12 mouse cellular contexts compared by ENCODE assay signal in the genomic region with DNA sequence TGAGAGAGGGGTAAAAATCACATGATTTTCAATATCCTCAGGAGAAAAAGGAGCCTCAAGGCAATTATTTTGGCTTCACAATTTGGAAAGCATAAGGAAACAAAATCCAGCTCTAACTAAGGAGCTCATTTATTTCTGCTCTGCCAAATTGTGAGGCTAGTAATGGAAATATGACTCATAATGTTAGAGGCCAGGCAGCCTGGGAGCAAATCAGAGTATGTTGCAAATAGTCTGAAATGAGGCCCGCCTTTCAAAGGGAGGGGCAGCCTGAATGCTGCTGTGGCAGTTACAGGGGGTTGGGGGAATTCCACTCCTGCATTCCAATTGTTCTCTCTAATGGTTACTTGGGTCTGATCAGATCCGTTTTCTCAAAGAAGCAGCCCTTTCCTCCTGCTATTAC. TPM values are rescaled to one million over a fixed set of nuclear protein-coding genes. Genes with fewer than 3 reads are reported as not detected.
A peak's percentile ranks its signal among the peaks of the same experiment; 100 is the strongest.
DNase-seq lines count a peak whose midpoint lies in the region; TF ChIP-seq lines count a peak whose summit lies in the region.
"Had no signal": no experiment of that assay in that cellular context is flagged by ENCODE, and none has a peak within 500 bp of the region (broad histone marks: within the 10 kb centered on the region; RNA-seq: fewer than 3 reads in every experiment).

No protein-coding gene starts in this region.

- 66% methylated on average over 2 of the region's 2 CpGs for WGBS in forebrain, embryonic 10.5 days
- WGBS in thymus, adult 2 months = 91% methylated on average over 2 of the region's 2 CpGs

- H3K4me3 ChIP-seq in forebrain, embryonic 10.5 days = no peak overlapping the region
- no peak overlapping the region for H3K4me3 ChIP-seq in thymus, adult 2 months (ENCODE audit: control insufficient read depth, insufficient read depth, low read length)
- H3K4me3 ChIP-seq: erythroblast, embryonic 14.5 days; hindbrain, embryonic 15.5 days had no signal

- TF ChIP-seq CTCF in thymus, adult 2 months (IDR thresholded peaks at IDR 0.05; ENCODE audit: borderline replicate concordance, control insufficient read depth, extremely low read depth, insufficient read depth, low read length, poor library complexity) = no peak

- H3K27ac ChIP-seq in forebrain, embryonic 10.5 days = no peak overlapping the region
- H3K27ac ChIP-seq in thymus, adult 2 months (ENCODE audit: control insufficient read depth, insufficient read depth, low read length) = no peak overlapping the region
- H3K27ac ChIP-seq: hindbrain, embryonic 15.5 days had no signal

- H3K27me3 ChIP-seq in forebrain, embryonic 10.5 days (ENCODE audit: poor library complexity, severe bottlenecking) = peaks cover 37% of the 10 kb centered on the region
- H3K27me3 ChIP-seq in thymus, adult 2 months (ENCODE audit: control insufficient read depth, insufficient read depth, low read length) = no peaks in the 10 kb centered on the region
- H3K27me3 ChIP-seq: hindbrain, embryonic 15.5 days had no signal

- DNase-seq in gastrocnemius, adult 18-20 months (ENCODE audit: low spot score) = peak; percentile 34
- no peak for DNase-seq in gastrocnemius, postnatal 10 days
- DNase-seq in 3T3-L1 (ENCODE audit: low read depth, low spot score) (peak; percentile 92), adipocyte (ENCODE audit: low spot score) (peak; percentile 74)
- peak; percentile 25 for DNase-seq in heart, postnatal 4 days
- no peak for DNase-seq in forebrain, embryonic 10.5 days (ENCODE audit: extremely low spot score, low spot score)
- no peak for DNase-seq in thymus, adult 2 months
- DNase-seq in retina, postnatal 1 day = no peak
- DNase-seq: cerebellum, adult 9-11 months; liver, postnatal 0 days had no signal

- H3K36me3 ChIP-seq in forebrain, embryonic 10.5 days (replicated peaks) = no peaks in the 10 kb centered on the region
- no peaks in the 10 kb centered on the region for H3K36me3 ChIP-seq in thymus, adult 2 months (ENCODE audit: control insufficient read depth, insufficient read depth, low read length)
- H3K36me3 ChIP-seq: hindbrain, embryonic 15.5 days had no signal

- H3K4me1 ChIP-seq in forebrain, embryonic 10.5 days = no peaks in the 10 kb centered on the region
- H3K4me1 ChIP-seq in thymus, adult 2 months (replicated peaks; ENCODE audit: control insufficient read depth, insufficient read depth, low read length) = no peaks in the 10 kb centered on the region
- H3K4me1 ChIP-seq: hindbrain, embryonic 15.5 days had no signal

- no peaks in the 10 kb centered on the region for H3K9me3 ChIP-seq in forebrain, embryonic 10.5 days
- H3K9me3 ChIP-seq: hindbrain, embryonic 15.5 days had no signal

- no peak for TF ChIP-seq POLR2A in thymus, adult 2 months (IDR thresholded peaks at IDR 0.05; ENCODE audit: control insufficient read depth, extremely low read depth, insufficient read depth, low read length, poor library complexity)

RNA-seq across cellular contexts. Expression of gene Uprt, which starts 20.9 kb away (rescaled TPM):
- 10 to 100 TPM; 10.2 to 11.1 TPM for total RNA-seq in gastrocnemius, adult 18-20 months (2021)
- 10 to 100 TPM; 13.6 to 13.7 TPM for total RNA-seq in gastrocnemius, postnatal 10 days (2021)
- 10 to 100 TPM in 1 of 2 experiments, 1 to 10 TPM in 1; 9.2 to 10.3 TPM for total RNA-seq in heart, postnatal 4 days (2021)
- 1.3 and 1.6 TPM in 2 replicates for polyA plus RNA-seq in forebrain, embryonic 10.5 days (2016; fragmentation: Nextera tagmentation; extraction: Ambion mirVana)
- polyA plus RNA-seq in thymus, adult 2 months (2012; rRNA removed) = 4.8 and 5.0 TPM in 2 replicates
- polyA plus RNA-seq: erythroblast, embryonic 14.5 days had no signal

RNA-seq across cellular contexts. Expression of gene Abcb7, which starts 48.1 kb away (rescaled TPM):
- 10 to 100 TPM; 40.3 to 41.7 TPM for total RNA-seq in gastrocnemius, adult 18-20 months (2021)
- 10 to 100 TPM; 28.1 to 35.7 TPM for total RNA-seq in gastrocnemius, postnatal 10 days (2021)
- 10 to 100 TPM; 29.4 to 29.5 TPM for total RNA-seq in heart, postnatal 4 days (2021)
- polyA plus RNA-seq in forebrain, embryonic 10.5 days (2016; fragmentation: Nextera tagmentation; extraction: Ambion mirVana) = 13.6 and 14.4 TPM in 2 replicates
- 6.6 and 7.6 TPM in 2 replicates for polyA plus RNA-seq in thymus, adult 2 months (2012; rRNA removed)

Comparison
In these comparisons a context has a peak if more than half of its experiments do, and no peak if none do; other contexts are left out.
1. DNase-seq: peak in gastrocnemius, adult 18-20 months (single experiment), 3T3-L1 (single experiment), adipocyte (single experiment) and heart, postnatal 4 days (single experiment); none in gastrocnemius, postnatal 10 days (single experiment), forebrain, embryonic 10.5 days (single experiment), thymus, adult 2 months (single experiment) and retina, postnatal 1 day (single experiment).